Mouse (Mus musculus): ENCODE data around the gene Gpr153. TPM values are rescaled to one million over a fixed set of nuclear protein-coding genes. Genes with fewer than 3 reads are reported as not detected.
"Not testable (repeated sequence)": the region's sequence is repeated elsewhere in the genome, so short reads cannot be mapped to it uniquely, and the experiment has no call there.

Gpr153 gene
- total RNA-seq (2015): 0.12 and 0.76 TPM in 2 replicates
- not detected in 2 replicates for total RNA-seq (2017)

GRCm38 (mm10) chr4:152273621-152274236, at the start of gene Gpr153:
Gene Gpr153, plus strand, starts transcription at chr4:152274232.
- ATAC-seq (replicated peaks; ENCODE audit: poor library complexity): no peak

- no peak for ATAC-seq (replicated peaks; ENCODE audit: poor library complexity)
These were observed 47.0 kb upstream of the Gpr153 start for GRCm38 (mm10) chr4:152226901-152227486.

GRCm38 (mm10) chr4:152227749-152228527, 46.1 kb upstream of the Gpr153 start:
- no peak for ATAC-seq (replicated peaks; ENCODE audit: poor library complexity)

GRCm38 (mm10) chr4:152230331-152230730, 43.7 kb upstream of the Gpr153 start:
- ATAC-seq (replicated peaks; ENCODE audit: poor library complexity): not testable (repeated sequence)

GRCm38 (mm10) chr4:152231326-152231725, 42.7 kb upstream of the Gpr153 start:
- no peak for ATAC-seq (replicated peaks; ENCODE audit: poor library complexity)

- no peak for ATAC-seq (replicated peaks; ENCODE audit: poor library complexity)
These were observed 41.6 kb upstream of the Gpr153 start for GRCm38 (mm10) chr4:152232411-152232903.

GRCm38 (mm10) chr4:152239974-152240373, 34.1 kb upstream of the Gpr153 start:
- ATAC-seq (replicated peaks; ENCODE audit: poor library complexity): no peak

- no peak for ATAC-seq (replicated peaks; ENCODE audit: poor library complexity)
These were observed 30.7 kb upstream of the Gpr153 start for GRCm38 (mm10) chr4:152243241-152243891.

- no peak for ATAC-seq (replicated peaks; ENCODE audit: poor library complexity)
These were observed 30.1 kb upstream of the Gpr153 start for GRCm38 (mm10) chr4:152243969-152244368.

- ATAC-seq (replicated peaks; ENCODE audit: poor library complexity): no peak
These were observed 29.2 kb upstream of the Gpr153 start for GRCm38 (mm10) chr4:152244545-152245522.

GRCm38 (mm10) chr4:152246011-152246410, 28.0 kb upstream of the Gpr153 start:
- ATAC-seq (replicated peaks; ENCODE audit: poor library complexity): no peak

GRCm38 (mm10) chr4:152247195-152247594, 26.8 kb upstream of the Gpr153 start:
- 0 out of 2 replicates have a peak, but pooled peaks have one; percentile 21 for ATAC-seq (replicated peaks; ENCODE audit: poor library complexity)

- no peak for ATAC-seq (replicated peaks; ENCODE audit: poor library complexity)
These were observed 23.4 kb upstream of the Gpr153 start for GRCm38 (mm10) chr4:152250615-152251014.

- ATAC-seq (replicated peaks; ENCODE audit: poor library complexity): no peak
These were observed 20.8 kb upstream of the Gpr153 start for GRCm38 (mm10) chr4:152253183-152253759.

- ATAC-seq (replicated peaks; ENCODE audit: poor library complexity): peak; percentile 93
These were observed 17.0 kb upstream of the Gpr153 start for GRCm38 (mm10) chr4:152257070-152257469.

- no peak for ATAC-seq (replicated peaks; ENCODE audit: poor library complexity)
These were observed 13.6 kb upstream of the Gpr153 start for GRCm38 (mm10) chr4:152260451-152260850.

- ATAC-seq (replicated peaks; ENCODE audit: poor library complexity): no peak
These were observed 11.8 kb upstream of the Gpr153 start for GRCm38 (mm10) chr4:152262187-152262586.

GRCm38 (mm10) chr4:152263089-152263488, 10.9 kb upstream of the Gpr153 start:
- peak; percentile 59 for ATAC-seq (replicated peaks; ENCODE audit: poor library complexity)

- no peak for ATAC-seq (replicated peaks; ENCODE audit: poor library complexity)
These were observed 10.4 kb upstream of the Gpr153 start for GRCm38 (mm10) chr4:152263512-152264176.
